Mouse (Mus musculus) T-helper 2 cell (primary cell): Measurements from ENCODE around the gene Gm10197.

ENCODE experiments used
- in situ Hi-C: fragments of 300-600 bp; cut with MboI, MseI; formaldehyde crosslinking; loops from one replicate; pipeline ENCODE4 v1.15.1; 2025; ENCODE audit warnings: high pct_unique_total_duplicates

The Gm10197 gene

GRCm38 (mm10) chr19:53371666-53372065 lies at the start of gene Gm10197:
Gene Gm10197 (minus strand): TSS chr19:53371766.
- in situ Hi-C loops, result no loop called here

- in situ Hi-C loops, result loop anchor here (5.0 to 10.0 kb wide), 2 partner anchors 116 to 144 kb away; no protein-coding TSS in a partner anchor
These were observed 49.5 kb upstream of the Gm10197 start for GRCm38 (mm10) chr19:53420924-53421582.

GRCm38 (mm10) chr19:53419834-53420233 lies 48.3 kb upstream of the Gm10197 start:
- in situ Hi-C loops, result loop anchor here (5.0 to 10.0 kb wide), 2 partner anchors 117 to 145 kb away; no protein-coding TSS in a partner anchor

- in situ Hi-C loops, result no loop called here
These were observed 43.6 kb upstream of the Gm10197 start for GRCm38 (mm10) chr19:53415198-53415597.

GRCm38 (mm10) chr19:53414650-53415049 lies 43.1 kb upstream of the Gm10197 start:
- in situ Hi-C loops, result no loop called here

GRCm38 (mm10) chr19:53413617-53414380 lies 42.2 kb upstream of the Gm10197 start:
- in situ Hi-C loops, result no loop called here

- in situ Hi-C loops, result no loop called here
These were observed 40.7 kb upstream of the Gm10197 start for GRCm38 (mm10) chr19:53412149-53412848.

GRCm38 (mm10) chr19:53409663-53410307 lies 38.2 kb upstream of the Gm10197 start:
- in situ Hi-C loops, result no loop called here

GRCm38 (mm10) chr19:53408398-53408797 lies 36.8 kb upstream of the Gm10197 start:
- in situ Hi-C loops, result no loop called here

- in situ Hi-C loops, result no loop called here
These were observed 35.8 kb upstream of the Gm10197 start for GRCm38 (mm10) chr19:53407350-53407749.

- in situ Hi-C loops, result no loop called here
These were observed 34.2 kb upstream of the Gm10197 start for GRCm38 (mm10) chr19:53405810-53406209.

GRCm38 (mm10) chr19:53404837-53405356 lies 33.3 kb upstream of the Gm10197 start:
- in situ Hi-C loops, result no loop called here

GRCm38 (mm10) chr19:53404219-53404836 lies 32.8 kb upstream of the Gm10197 start:
- in situ Hi-C loops, result no loop called here

GRCm38 (mm10) chr19:53402741-53403432 lies 31.3 kb upstream of the Gm10197 start:
- in situ Hi-C loops, result no loop called here

- in situ Hi-C loops, result no loop called here
These were observed 29.0 kb upstream of the Gm10197 start for GRCm38 (mm10) chr19:53400332-53401110.

- in situ Hi-C loops, result loop anchor here (5.0 kb wide), 1 partner anchor 178 kb away; no protein-coding TSS in a partner anchor
These were observed 27.6 kb upstream of the Gm10197 start for GRCm38 (mm10) chr19:53399213-53399612.

GRCm38 (mm10) chr19:53397451-53398233 lies 26.1 kb upstream of the Gm10197 start:
- in situ Hi-C loops, result loop anchor here (5.0 kb wide), 1 partner anchor 180 kb away; no protein-coding TSS in a partner anchor

- in situ Hi-C loops, result loop anchor here (5.0 kb wide), 1 partner anchor 181 kb away; no protein-coding TSS in a partner anchor
These were observed 24.2 kb upstream of the Gm10197 start for GRCm38 (mm10) chr19:53395805-53396204.
